Mouse (Mus musculus): ENCODE data around the gene Olfr1201. TPM values are rescaled to one million over a fixed set of nuclear protein-coding genes. Genes with fewer than 3 reads are reported as not detected.

Olfr1201 gene
- polyA plus RNA-seq, 1 experiment, result not detected

- no peak within 1 kb of the TSS for H3K9ac ChIP-seq (ENCODE audit: low read depth, poor library complexity, severe bottlenecking)
- no peaks in the 10 kb centered on the region for H3K27me3 ChIP-seq (ENCODE audit: control insufficient read depth, insufficient read depth, low read length, poor library complexity, severe bottlenecking)
- no peak for TF ChIP-seq EP300 (IDR thresholded peaks at IDR 0.05; ENCODE audit: insufficient read depth, low read depth, low read length)
- no peak for TF ChIP-seq POLR2A (IDR thresholded peaks at IDR 0.05; ENCODE audit: insufficient read depth, low read length)
- TF ChIP-seq CTCF (IDR thresholded peaks at IDR 0.05; ENCODE audit: low read depth, low read length), result no peak
- H3K4me3 ChIP-seq (ENCODE audit: low read depth, low read length), result no peak within 1 kb of the TSS
- H3K4me1 ChIP-seq (ENCODE audit: control insufficient read depth, insufficient read depth, low read length), result no peaks in the 10 kb centered on the region
- no peaks in the 10 kb centered on the region for H3K36me3 ChIP-seq (ENCODE audit: control insufficient read depth, insufficient read depth, low read length, poor library complexity, severe bottlenecking)
- H3K9me3 ChIP-seq (replicated peaks; ENCODE audit: control insufficient read depth, insufficient read depth, low read length, poor library complexity, severe bottlenecking), result no peaks in the 10 kb centered on the region
- no peak within 1 kb of the TSS for H3K27ac ChIP-seq (ENCODE audit: insufficient read depth, low read length)
Measured at GRCm38 (mm10) chr2:88829437-88829836, 36.6 kb downstream of the Olfr1201 start, which contains the start of gene Olfr1205. Gene Olfr1205, plus strand, starts transcription at chr2:88829737.

- TF ChIP-seq POLR2A (IDR thresholded peaks at IDR 0.05; ENCODE audit: insufficient read depth, low read length), result no peak
- TF ChIP-seq CTCF (IDR thresholded peaks at IDR 0.05; ENCODE audit: low read depth, low read length), result no peak
- no peak for TF ChIP-seq EP300 (IDR thresholded peaks at IDR 0.05; ENCODE audit: insufficient read depth, low read depth, low read length)
Measured at GRCm38 (mm10) chr2:88838477-88838876, 45.6 kb downstream of the Olfr1201 start.

More at GRCm38 (mm10) chr2:88838477-88838876, 45.6 kb downstream of the Olfr1201 start:
- Histone ChIP-seq H3K4me3 (ENCODE audit: low read depth, low read length) (no peak overlapping the region), H3K27ac (ENCODE audit: insufficient read depth, low read length) (no peak overlapping the region), H3K4me1 (ENCODE audit: control insufficient read depth, insufficient read depth, low read length) (no peaks in the 10 kb centered on the region), H3K9ac (ENCODE audit: low read depth, poor library complexity, severe bottlenecking) (no peak overlapping the region), H3K9me3 (replicated peaks; ENCODE audit: control insufficient read depth, insufficient read depth, low read length, poor library complexity, severe bottlenecking) (no peaks in the 10 kb centered on the region), H3K36me3 (ENCODE audit: control insufficient read depth, insufficient read depth, low read length, poor library complexity, severe bottlenecking) (no peaks in the 10 kb centered on the region), H3K27me3 (ENCODE audit: control insufficient read depth, insufficient read depth, low read length, poor library complexity, severe bottlenecking) (no peaks in the 10 kb centered on the region)

Other genes with a start within 250 kb of the Olfr1201 start
- not detected in 2 replicates for gene Olfr1188, start 236.1 kb upstream of the Olfr1201 start, polyA plus RNA-seq (2011; ENCODE audit: insufficient read depth, insufficient read length, low read depth, missing spikeins)
- not detected in 2 replicates for gene Olfr1189, start 206.6 kb upstream of the Olfr1201 start, polyA plus RNA-seq (2011; ENCODE audit: insufficient read depth, insufficient read length, low read depth, missing spikeins)
- gene Olfr1191-ps1, start 152.5 kb upstream of the Olfr1201 start, polyA plus RNA-seq (2011; ENCODE audit: insufficient read depth, insufficient read length, low read depth, missing spikeins), result not detected in 2 replicates
- 0.12 TPM in 1 of 2 replicates, not detected in the other for gene Olfr1192-ps1, start 144.5 kb upstream of the Olfr1201 start, polyA plus RNA-seq (2011; ENCODE audit: insufficient read depth, insufficient read length, low read depth, missing spikeins)
- not detected in 2 replicates for gene Olfr1193, start 117.4 kb upstream of the Olfr1201 start, polyA plus RNA-seq (2011; ENCODE audit: insufficient read depth, insufficient read length, low read depth, missing spikeins)
- not detected in 2 replicates for gene Olfr1195, start 103.8 kb upstream of the Olfr1201 start, polyA plus RNA-seq (2011; ENCODE audit: insufficient read depth, insufficient read length, low read depth, missing spikeins)
- gene Olfr1196, start 88.4 kb upstream of the Olfr1201 start, polyA plus RNA-seq (2011; ENCODE audit: insufficient read depth, insufficient read length, low read depth, missing spikeins), result not detected in 2 replicates
- not detected in 2 replicates for gene Olfr1197, start 60.7 kb upstream of the Olfr1201 start, polyA plus RNA-seq (2011; ENCODE audit: insufficient read depth, insufficient read length, low read depth, missing spikeins)
- 0.25 and 0.43 TPM in 2 replicates for gene Olfr1198, start 41.7 kb upstream of the Olfr1201 start, polyA plus RNA-seq (2011; ENCODE audit: insufficient read depth, insufficient read length, low read depth, missing spikeins)
- gene Olfr1199, start 32.6 kb upstream of the Olfr1201 start, polyA plus RNA-seq (2011; ENCODE audit: insufficient read depth, insufficient read length, low read depth, missing spikeins), result 0.52 TPM in 1 of 2 replicates, not detected in the other
- not detected in 2 replicates for gene Olfr1200, start 22.5 kb upstream of the Olfr1201 start, polyA plus RNA-seq (2011; ENCODE audit: insufficient read depth, insufficient read length, low read depth, missing spikeins)
- gene Olfr1202, start 21.5 kb downstream of the Olfr1201 start, polyA plus RNA-seq (2011; ENCODE audit: insufficient read depth, insufficient read length, low read depth, missing spikeins), result not detected in 2 replicates
- gene Olfr1205, start 36.7 kb downstream of the Olfr1201 start, polyA plus RNA-seq (2011; ENCODE audit: insufficient read depth, insufficient read length, low read depth, missing spikeins), result not detected in 2 replicates
- not detected in 2 replicates for gene Olfr1204, start 56.3 kb downstream of the Olfr1201 start, polyA plus RNA-seq (2011; ENCODE audit: insufficient read depth, insufficient read length, low read depth, missing spikeins)
- gene Olfr1206, start 70.2 kb downstream of the Olfr1201 start, polyA plus RNA-seq (2011; ENCODE audit: insufficient read depth, insufficient read length, low read depth, missing spikeins), result not detected in 2 replicates
- not detected in 2 replicates for gene Olfr1208, start 109.3 kb downstream of the Olfr1201 start, polyA plus RNA-seq (2011; ENCODE audit: insufficient read depth, insufficient read length, low read depth, missing spikeins)
- not detected in 2 replicates for gene Olfr1209, start 122.1 kb downstream of the Olfr1201 start, polyA plus RNA-seq (2011; ENCODE audit: insufficient read depth, insufficient read length, low read depth, missing spikeins)
- not detected in 2 replicates for gene Olfr1211, start 145.1 kb downstream of the Olfr1201 start, polyA plus RNA-seq (2011; ENCODE audit: insufficient read depth, insufficient read length, low read depth, missing spikeins)
- gene Olfr1212, start 160.9 kb downstream of the Olfr1201 start, polyA plus RNA-seq (2011; ENCODE audit: insufficient read depth, insufficient read length, low read depth, missing spikeins), result not detected in 2 replicates
- gene Gm13762, start 187.2 kb downstream of the Olfr1201 start, polyA plus RNA-seq (2011; ENCODE audit: insufficient read depth, insufficient read length, low read depth, missing spikeins), result not detected in 2 replicates
- gene Olfr1214, start 199.6 kb downstream of the Olfr1201 start, polyA plus RNA-seq (2011; ENCODE audit: insufficient read depth, insufficient read length, low read depth, missing spikeins), result not detected in 2 replicates
- not detected in 2 replicates for gene Olfr1215, start 213.9 kb downstream of the Olfr1201 start, polyA plus RNA-seq (2011; ENCODE audit: insufficient read depth, insufficient read length, low read depth, missing spikeins)
- not detected in 2 replicates for gene Olfr1216, start 225.3 kb downstream of the Olfr1201 start, polyA plus RNA-seq (2011; ENCODE audit: insufficient read depth, insufficient read length, low read depth, missing spikeins)
- gene Olfr1217, start 239.0 kb downstream of the Olfr1201 start, polyA plus RNA-seq (2011; ENCODE audit: insufficient read depth, insufficient read length, low read depth, missing spikeins), result not detected in 2 replicates